Mouse (Mus musculus): ENCODE measurements around the gene Opa3. TPM values are rescaled to one million over a fixed set of nuclear protein-coding genes. Genes with fewer than 3 reads are reported as not detected.

The Opa3 gene
- polyA plus RNA-seq, 2 experiments = 8.3 to 12.8 TPM

- ATAC-seq (ENCODE audit: insufficient read depth) (no peak), DNase-seq (ENCODE audit: low read depth in 3 of 3, low spot score in 3 of 3) (no peak)
- Histone ChIP-seq H3K27ac (no peak overlapping the region), H3K4me2 (ENCODE audit: low read depth) (peak overlapping the region; percentile 45), H3K27me3 (ENCODE audit: control insufficient read depth, insufficient read depth, low read length) (peaks cover 55% of the 10 kb centered on the region), H3K4me1 (replicated peaks; ENCODE audit: control insufficient read depth in 2 of 2, insufficient read depth in 2 of 2, low read length in 1 of 2) (peaks cover 0 to 3% of the 10 kb centered on the region in 2 experiments; a peak in 1 of 4 replicates), H3K4me3 (ENCODE audit: insufficient read depth in 1 of 2, low read depth in 2 of 2, low read length in 2 of 2) (no peak overlapping the region; a peak in 1 of 4 replicates), H3K9ac (replicated peaks) (peak overlapping the region; percentile 13; the same call in 1 of the 2 replicates), H3K9me3 (ENCODE audit: control insufficient read depth, low read length) (no peaks in the 10 kb centered on the region), H3K36me3 (replicated peaks; ENCODE audit: control insufficient read depth, insufficient read depth, low read depth) (no peaks in the 10 kb centered on the region)
- TF ChIP-seq CTCF (IDR thresholded peaks at IDR 0.05; ENCODE audit: low read depth) (no peak), EP300 (IDR thresholded peaks at IDR 0.05; ENCODE audit: low read depth) (no peak)
- WGBS (ENCODE audit: insufficient replicate concordance) = 10% methylated on average over 16 of the region's 16 CpGs
Observed at GRCm38 (mm10) chr7:19301461-19302263, 73.5 kb downstream of the Opa3 start.

GRCm38 (mm10) chr7:19302264-19303045 lies 74.3 kb downstream of the Opa3 start:
- H3K27me3 ChIP-seq (ENCODE audit: control insufficient read depth, insufficient read depth, low read length) = peaks cover 63% of the 10 kb centered on the region
- no peak overlapping the region for H3K27ac ChIP-seq
- 36% methylated on average over 13 of the region's 13 CpGs for WGBS (ENCODE audit: insufficient replicate concordance)
- no peak overlapping the region for H3K4me2 ChIP-seq (ENCODE audit: low read depth)
- no peak for ATAC-seq (ENCODE audit: insufficient read depth)
- no peak for DNase-seq (ENCODE audit: low read depth in 3 of 3, low spot score in 3 of 3)
- H3K4me1 ChIP-seq (replicated peaks; ENCODE audit: control insufficient read depth in 2 of 2, insufficient read depth in 2 of 2, low read length in 1 of 2) = peaks cover 0 to 3% of the 10 kb centered on the region in 2 experiments; a peak in 1 of 4 replicates
- no peak overlapping the region; the same call in 1 of the 2 replicates for H3K9ac ChIP-seq (replicated peaks)
- TF ChIP-seq EP300 (IDR thresholded peaks at IDR 0.05; ENCODE audit: low read depth) = no peak
- TF ChIP-seq CTCF (IDR thresholded peaks at IDR 0.05; ENCODE audit: low read depth) = no peak
- H3K36me3 ChIP-seq (replicated peaks; ENCODE audit: control insufficient read depth, insufficient read depth, low read depth) = no peaks in the 10 kb centered on the region
- no peaks in the 10 kb centered on the region for H3K9me3 ChIP-seq (ENCODE audit: control insufficient read depth, low read length)
- H3K4me3 ChIP-seq (ENCODE audit: insufficient read depth in 1 of 2, low read depth in 2 of 2, low read length in 2 of 2) = no peak overlapping the region

GRCm38 (mm10) chr7:19303046-19303305 lies 74.8 kb downstream of the Opa3 start:
- DNase-seq (ENCODE audit: low read depth in 3 of 3, low spot score in 3 of 3) = no peak
- Histone ChIP-seq H3K27ac (no peak overlapping the region), H3K9me3 (ENCODE audit: control insufficient read depth, low read length) (no peaks in the 10 kb centered on the region), H3K9ac (replicated peaks) (no peak overlapping the region), H3K4me2 (ENCODE audit: low read depth) (no peak overlapping the region), H3K27me3 (ENCODE audit: control insufficient read depth, insufficient read depth, low read length) (peaks cover 64% of the 10 kb centered on the region), H3K36me3 (replicated peaks; ENCODE audit: control insufficient read depth, insufficient read depth, low read depth) (no peaks in the 10 kb centered on the region), H3K4me1 (replicated peaks; ENCODE audit: control insufficient read depth in 2 of 2, insufficient read depth in 2 of 2, low read length in 1 of 2) (peaks cover 1 to 3% of the 10 kb centered on the region in 2 experiments; a peak in 2 of 4 replicates), H3K4me3 (ENCODE audit: insufficient read depth in 1 of 2, low read depth in 2 of 2, low read length in 2 of 2) (no peak overlapping the region)
- 72% methylated on average over 12 of the region's 12 CpGs for WGBS (ENCODE audit: insufficient replicate concordance)
- no peak for ATAC-seq (ENCODE audit: insufficient read depth)
- TF ChIP-seq EP300 (IDR thresholded peaks at IDR 0.05; ENCODE audit: low read depth) = no peak
- no peak for TF ChIP-seq CTCF (IDR thresholded peaks at IDR 0.05; ENCODE audit: low read depth)

- DNase-seq (ENCODE audit: low read depth in 3 of 3, low spot score in 3 of 3) (no peak), ATAC-seq (ENCODE audit: insufficient read depth) (no peak)
- Histone ChIP-seq H3K27me3 (ENCODE audit: control insufficient read depth, insufficient read depth, low read length) (peaks cover 64% of the 10 kb centered on the region), H3K4me2 (ENCODE audit: low read depth) (peak overlapping the region; percentile 28; the same call in 1 of the 2 replicates), H3K9ac (replicated peaks) (no peak overlapping the region), H3K36me3 (replicated peaks; ENCODE audit: control insufficient read depth, insufficient read depth, low read depth) (no peaks in the 10 kb centered on the region), H3K27ac (no peak overlapping the region), H3K4me1 (replicated peaks; ENCODE audit: control insufficient read depth in 2 of 2, insufficient read depth in 2 of 2, low read length in 1 of 2) (peaks cover 5 to 6% of the 10 kb centered on the region in 2 experiments; a peak in 3 of 4 replicates), H3K4me3 (ENCODE audit: insufficient read depth in 1 of 2, low read depth in 2 of 2, low read length in 2 of 2) (no peak overlapping the region), H3K9me3 (ENCODE audit: control insufficient read depth, low read length) (no peaks in the 10 kb centered on the region)
- 2% methylated on average over 16 of the region's 16 CpGs for WGBS (ENCODE audit: insufficient replicate concordance)
- TF ChIP-seq CTCF (IDR thresholded peaks at IDR 0.05; ENCODE audit: low read depth) = peak; percentile 94
- TF ChIP-seq EP300 (IDR thresholded peaks at IDR 0.05; ENCODE audit: low read depth) = no peak
Observed at GRCm38 (mm10) chr7:19303770-19304169, 75.6 kb downstream of the Opa3 start.

Data from liver, embryonic 14.5 days (tissue).